Mouse (Mus musculus): ENCODE measurements at regions not wholly inside any gene's neighbourhood (a gene's known extent, or its start where the extent isn't known, plus 50 kb on each side); places are given as distances from the start of the nearest gene placed in this dataset.

DNA sequence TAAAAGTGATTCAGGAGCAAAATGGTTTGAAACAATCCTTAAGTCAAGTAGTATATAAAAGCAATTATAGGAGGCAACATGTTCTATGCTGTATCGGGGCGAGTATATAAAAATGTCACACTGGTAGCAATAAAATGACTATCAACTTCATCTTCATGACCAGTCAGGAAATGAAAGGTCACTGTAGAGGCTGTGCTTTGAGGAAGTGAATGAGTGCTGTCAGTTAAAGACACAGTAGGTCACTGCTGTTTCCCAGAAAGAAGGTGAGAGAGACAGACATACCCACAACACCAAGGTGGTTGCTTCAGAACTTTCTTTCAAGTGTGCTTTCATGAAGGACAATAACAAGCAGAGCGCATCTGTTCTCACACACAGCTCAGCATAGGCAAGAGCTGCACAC lies 292.4 kb downstream of the Cd47 start:
- no peak for DNase-seq (ENCODE audit: low spot score)

DNA sequence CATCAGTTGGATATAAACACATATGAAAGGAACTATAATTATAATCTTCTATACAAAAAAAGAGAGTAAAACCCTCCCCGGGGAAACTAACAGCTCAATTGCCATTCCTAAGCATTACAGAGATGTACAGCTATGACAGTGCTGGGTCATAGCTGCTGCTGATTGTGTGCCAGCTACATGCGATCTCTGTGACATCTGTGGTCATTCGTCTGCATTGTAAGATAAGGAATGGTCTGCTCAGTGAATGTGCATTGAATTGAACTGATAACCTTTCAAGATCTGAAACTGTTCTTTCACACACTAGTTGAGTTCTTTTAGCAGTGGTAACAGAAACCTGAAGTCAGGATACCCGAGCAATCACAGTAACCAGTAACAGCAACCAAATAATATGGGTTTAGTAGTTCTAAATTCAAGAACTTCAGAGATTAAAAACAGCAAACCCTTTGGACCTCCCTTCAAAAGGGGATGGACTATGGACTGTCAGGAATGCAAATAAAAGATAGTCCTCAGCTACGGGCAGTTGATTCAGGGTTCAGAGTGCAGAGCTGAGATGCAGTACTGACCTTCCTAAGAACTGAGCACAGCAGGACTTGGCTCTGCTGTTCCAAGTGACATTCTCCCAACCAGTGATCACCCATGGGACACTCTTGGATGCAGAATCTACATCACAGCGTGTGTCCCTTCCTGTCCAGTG lies 295.7 kb downstream of the Cd47 start:
- no peak for DNase-seq (ENCODE audit: low spot score)

DNA sequence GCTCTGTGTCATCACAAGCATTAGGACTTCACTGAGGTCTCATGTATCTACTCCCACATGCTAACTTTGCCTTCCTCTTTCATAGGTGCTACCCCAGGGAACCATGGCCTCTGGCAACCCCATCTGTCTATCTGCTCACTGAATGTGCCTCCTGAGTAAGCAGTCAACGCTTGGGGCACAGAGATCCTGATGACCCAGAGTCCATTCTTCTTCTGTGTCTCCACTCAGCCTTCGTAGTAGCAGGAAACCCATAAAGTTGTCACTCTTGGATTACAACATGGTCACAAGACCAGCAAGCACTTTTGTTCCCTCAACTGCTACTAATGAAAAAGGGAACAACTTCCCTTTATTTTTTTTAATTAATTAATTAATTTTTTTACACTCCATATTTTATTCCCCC lies 296.2 kb downstream of the Cd47 start:
- DNase-seq (ENCODE audit: low spot score), result no peak

DNA sequence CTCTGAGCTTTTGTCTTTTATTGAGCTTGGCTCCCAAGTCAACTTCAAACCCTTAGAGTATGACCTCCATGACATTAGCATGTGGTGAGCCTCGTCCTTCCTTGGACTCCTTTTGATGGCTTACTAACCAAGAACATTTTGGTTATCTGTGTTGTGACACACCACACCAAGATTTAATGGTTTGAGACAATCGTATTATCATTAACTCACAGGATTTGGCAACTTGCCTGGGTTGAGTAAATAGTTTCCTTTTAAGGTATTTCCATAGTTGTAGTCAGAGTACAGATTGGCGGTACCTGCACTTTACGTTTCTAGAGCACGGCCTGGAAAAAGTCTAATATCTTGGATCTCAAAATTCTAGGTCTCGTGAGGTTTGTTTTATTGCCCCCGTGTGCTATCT lies 303.0 kb downstream of the Cd47 start:
- DNase-seq (ENCODE audit: low spot score), result no peak

DNA sequence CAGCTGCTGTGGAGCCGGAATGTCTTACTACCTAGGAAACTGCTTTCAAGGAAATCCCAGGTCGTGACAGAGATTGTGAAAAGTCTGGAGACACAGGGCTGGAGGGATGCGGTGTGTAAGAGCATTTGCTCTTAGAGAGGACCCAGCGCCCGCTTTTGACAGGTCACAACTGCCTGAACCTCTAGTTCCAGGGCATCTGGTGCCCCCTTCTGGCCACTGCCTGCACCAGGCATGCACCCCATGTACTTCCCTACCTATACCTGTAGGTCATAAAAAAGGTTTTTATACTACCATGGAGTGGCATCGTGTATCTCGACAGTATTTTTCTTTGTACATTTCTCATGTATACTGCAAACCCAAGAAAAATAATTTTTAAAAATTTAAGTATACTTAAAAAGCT lies 314.0 kb downstream of the Bbx start:
- DNase-seq (ENCODE audit: low spot score), result no peak

DNA sequence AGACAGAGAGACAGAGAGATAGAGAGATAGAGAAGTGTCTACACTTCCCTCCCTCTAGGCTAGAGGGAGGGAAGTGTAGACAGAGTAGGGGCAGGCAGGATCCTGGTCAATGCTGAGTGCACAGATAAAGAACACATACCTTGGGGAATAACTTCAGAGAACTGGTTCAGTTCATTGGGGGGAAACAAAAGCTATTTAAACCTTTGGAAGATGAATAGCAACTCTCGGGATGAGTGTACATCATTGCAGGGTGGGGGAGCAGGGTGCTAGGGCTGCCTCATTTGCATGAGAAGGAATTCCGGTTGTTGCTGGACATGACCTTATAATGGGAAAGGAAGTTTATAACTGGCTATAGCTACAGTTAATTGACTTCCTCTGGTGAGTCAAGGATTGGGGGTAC lies 309.7 kb downstream of the Bbx start:
- no peak for DNase-seq (ENCODE audit: low spot score)

DNA sequence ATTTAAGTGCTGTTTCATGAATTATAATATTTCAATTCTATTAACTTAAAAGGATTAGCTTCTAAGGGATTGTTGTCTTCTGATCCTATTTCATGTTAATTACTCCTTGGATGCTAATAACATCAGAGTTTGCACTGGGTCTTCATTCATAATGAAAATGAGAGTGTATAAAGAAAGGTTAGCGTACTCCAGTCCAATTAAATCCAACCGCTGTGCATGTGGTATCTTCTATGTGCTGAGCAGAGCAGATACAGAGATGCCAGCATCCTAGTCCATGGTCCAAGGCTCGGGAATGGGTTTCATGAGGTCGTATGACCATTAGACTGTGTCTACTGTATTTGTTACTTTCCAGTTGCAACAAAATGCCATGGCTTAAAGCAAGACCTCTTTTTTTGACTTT lies 307.5 kb downstream of the Bbx start:
- no peak for DNase-seq (ENCODE audit: low spot score)

DNA sequence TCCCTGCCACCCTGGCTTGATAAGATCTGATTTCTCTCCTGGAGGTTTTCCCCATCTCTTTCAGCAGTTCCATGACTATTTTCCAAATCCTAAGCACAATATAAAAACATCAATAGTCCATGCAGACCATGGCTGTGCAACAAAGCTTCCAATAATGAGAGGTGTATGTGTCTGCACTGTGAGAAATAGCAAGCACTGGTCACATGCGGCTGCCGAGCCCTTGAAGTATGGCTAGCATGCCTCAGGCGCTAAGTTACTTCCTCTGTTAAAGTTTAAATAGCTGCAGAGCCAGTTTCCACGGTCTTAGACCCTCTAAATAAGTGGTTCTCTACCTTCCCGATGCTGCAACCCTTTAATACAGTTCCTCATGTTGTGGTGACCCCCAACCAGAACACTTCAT lies 306.6 kb downstream of the Bbx start:
- no peak for DNase-seq (ENCODE audit: low spot score)

DNA sequence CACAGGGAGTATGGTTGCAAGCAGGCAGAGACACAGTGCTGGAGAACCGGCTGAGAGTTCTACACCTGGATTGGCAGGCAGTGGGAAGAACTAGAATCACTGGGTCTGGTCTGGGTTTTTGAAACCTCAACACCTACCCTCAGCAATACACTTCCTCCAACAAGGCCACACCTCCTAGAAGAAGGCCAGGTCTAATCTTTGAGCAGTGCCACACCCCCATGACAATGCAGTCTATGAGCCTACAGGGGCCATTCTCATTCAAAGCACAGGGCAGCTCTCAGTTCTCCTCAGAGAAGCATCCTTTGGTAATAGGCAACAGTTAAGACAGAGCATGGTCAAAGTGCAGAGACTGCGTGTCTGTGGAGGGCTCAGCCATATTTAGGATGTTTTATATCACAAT lies 300.8 kb downstream of the Bbx start:
- DNase-seq (ENCODE audit: low spot score), result no peak
